Mouse (Mus musculus) frontal cortex, postnatal 25 days (tissue): ENCODE results near the gene Usp46.
A peak's percentile ranks its signal among the peaks of the same experiment; 100 is the strongest.
"Not testable (repeated sequence)": the region's sequence is repeated elsewhere in the genome, so short reads cannot be mapped to it uniquely, and the experiment has no call there.

Experiments
- DNase-seq, 2 experiments: peaks; one replicate each; pipeline ENCODE4 v3.0.0; 2022; ENCODE audit warnings: low spot score in 2 of 2

The Usp46 gene

GRCm38 (mm10) chr5:74067831-74068713 lies at the start of gene Usp46:
Gene Usp46, minus strand, starts transcription at chr5:74068431.
- peak; percentile 60 to 68 for DNase-seq

GRCm38 (mm10) chr5:74113961-74114689 lies 45.9 kb upstream of the Usp46 start:
- DNase-seq: no peak

- DNase-seq: no peak
These were observed 37.2 kb upstream of the Usp46 start for GRCm38 (mm10) chr5:74105445-74105844.

- DNase-seq: no peak
These were observed 33.5 kb upstream of the Usp46 start for GRCm38 (mm10) chr5:74101761-74102160.

GRCm38 (mm10) chr5:74099046-74099445 lies 30.8 kb upstream of the Usp46 start:
- no peak for DNase-seq

GRCm38 (mm10) chr5:74097854-74098220 lies 29.6 kb upstream of the Usp46 start:
- DNase-seq: no peak

- DNase-seq: no peak
These were observed 29.1 kb upstream of the Usp46 start for GRCm38 (mm10) chr5:74097116-74097853.

- DNase-seq: no peak
These were observed 27.8 kb upstream of the Usp46 start for GRCm38 (mm10) chr5:74096060-74096459.

GRCm38 (mm10) chr5:74095611-74096010 lies 27.4 kb upstream of the Usp46 start:
- no peak for DNase-seq

- no peak for DNase-seq
These were observed 26.7 kb upstream of the Usp46 start for GRCm38 (mm10) chr5:74094841-74095437.

GRCm38 (mm10) chr5:74093556-74094428 lies 25.6 kb upstream of the Usp46 start:
- DNase-seq: no peak

GRCm38 (mm10) chr5:74092833-74093555 lies 24.8 kb upstream of the Usp46 start:
- peak; percentile 74 to 87 for DNase-seq

GRCm38 (mm10) chr5:74092481-74092832 lies 24.2 kb upstream of the Usp46 start:
- DNase-seq: no peak

GRCm38 (mm10) chr5:74089643-74090042 lies 21.4 kb upstream of the Usp46 start:
- DNase-seq: no peak

- DNase-seq: no peak
These were observed 13.5 kb upstream of the Usp46 start for GRCm38 (mm10) chr5:74081756-74082155.

GRCm38 (mm10) chr5:74078861-74079615 lies 10.8 kb upstream of the Usp46 start:
- no peak for DNase-seq

GRCm38 (mm10) chr5:74078400-74078799 lies 10.2 kb upstream of the Usp46 start:
- DNase-seq: no peak

GRCm38 (mm10) chr5:74077959-74078358 lies 9.7 kb upstream of the Usp46 start:
- DNase-seq: no peak

- no peak for DNase-seq
These were observed 8.5 kb upstream of the Usp46 start for GRCm38 (mm10) chr5:74076759-74077158.

GRCm38 (mm10) chr5:74070564-74070963 lies 2.3 kb upstream of the Usp46 start:
- DNase-seq: not testable (repeated sequence)
